Mouse (Mus musculus) liver, embryonic 13.5 days (tissue): ENCODE data around the gene Polr1c. TPM values are rescaled to one million over a fixed set of nuclear protein-coding genes. Genes with fewer than 3 reads are reported as not detected.

ENCODE experiments used
- ATAC-seq: fragments of 200-750 bp; cut with Nextera tagmentation; 2 replicates; pipeline ENCODE4 v1.8.0; 2017; ENCODE audit warnings: low read depth, mild to moderate bottlenecking, moderate number of reproducible peaks, moderate library complexity
- DNase-seq: peaks from one replicate; pipeline ENCODE4 v3.0.0; 2022
- H3K27ac ChIP-seq: fragments of 300-500 bp; sonication (generic); 2 replicates; pipeline ENCODE4 v1.5.1; 2015; ENCODE audit warnings: moderate library complexity, mild to moderate bottlenecking, inconsistent platforms
- H3K27me3 ChIP-seq: fragments of 300-500 bp; sonication (generic); 2 replicates; pipeline ENCODE4 v1.6.1; 2015; ENCODE audit warnings: mild to moderate bottlenecking, inconsistent platforms
- H3K36me3 ChIP-seq: fragments of 300-500 bp; sonication (generic); 2 replicates; pipeline ENCODE4 v1.6.1; 2015; ENCODE audit warnings: mild to moderate bottlenecking, inconsistent platforms
- H3K4me1 ChIP-seq: fragments of 300-500 bp; sonication (generic); replicated peaks from 2 replicates; pipeline ENCODE4 v1.6.1; 2015; ENCODE audit warnings: inconsistent platforms
- H3K4me2 ChIP-seq: fragments of 300-500 bp; sonication (generic); 2 replicates; pipeline ENCODE4 v1.6.1; 2015; ENCODE audit warnings: inconsistent platforms, mild to moderate bottlenecking, moderate library complexity
- H3K4me3 ChIP-seq: fragments of 300-500 bp; sonication (generic); replicated peaks from 2 replicates; pipeline ENCODE4 v1.5.1; 2015; ENCODE audit warnings: mild to moderate bottlenecking, inconsistent platforms
- H3K9ac ChIP-seq: fragments of 300-500 bp; sonication (generic); 2 replicates; pipeline ENCODE4 v1.6.1; 2015; ENCODE audit warnings: mild to moderate bottlenecking, inconsistent platforms
- H3K9me3 ChIP-seq: fragments of 300-500 bp; sonication (generic); replicated peaks from 2 replicates; pipeline ENCODE4 v1.6.1; 2016; ENCODE audit warnings: inconsistent platforms
- WGBS: fragments of 180-500 bp; shearing (Covaris S2); methylation state at CpG from one replicate; pipeline ENCODE4 v1.1.7; 2015; ENCODE audit not compliant: insufficient replicate concordance; 5-methylcytosine and 5-hydroxymethylcytosine counted together
- polyA plus RNA-seq: library from polyadenylated mRNA; unstranded; fragments of >200 nt; fragmentation: Nextera tagmentation; extraction: Ambion mirVana; gene quantifications from 2 replicates; pipeline ENCODE4 v1.2.1, GENCODE M21; 2015

Gene Polr1c
- polyA plus RNA-seq, 1 experiment from 2014 or later: 49.0 TPM

- Histone ChIP-seq H3K4me1 (0 out of 2 replicates have a peak, but pooled peaks cover 4% of the 10 kb centered on the region), H3K9me3 (no peaks in the 10 kb centered on the region), H3K27me3 (no peaks in the 10 kb centered on the region), H3K4me3 (no peak overlapping the region), H3K9ac (no peak overlapping the region), H3K36me3 (peaks cover 58% of the 10 kb centered on the region), H3K4me2 (no peak overlapping the region), H3K27ac (no peak overlapping the region)
- ATAC-seq: no peak
- 65% methylated on average over 10 of the region's 10 CpGs for WGBS
- no peak for DNase-seq
These were observed 27.7 kb upstream of the Polr1c start for GRCm38 (mm10) chr17:46275506-46275905.

GRCm38 (mm10) chr17:46275034-46275433 lies 27.2 kb upstream of the Polr1c start:
- ATAC-seq (no peak), DNase-seq (no peak)
- Histone ChIP-seq H3K4me3 (no peak overlapping the region), H3K4me2 (no peak overlapping the region), H3K9ac (no peak overlapping the region), H3K27me3 (no peaks in the 10 kb centered on the region), H3K9me3 (no peaks in the 10 kb centered on the region), H3K4me1 (0 out of 2 replicates have a peak, but pooled peaks cover 4% of the 10 kb centered on the region), H3K27ac (no peak overlapping the region), H3K36me3 (peaks cover 59% of the 10 kb centered on the region)
- WGBS: 78% methylated on average over 6 of the region's 6 CpGs

- Histone ChIP-seq H3K36me3 (peaks cover 59% of the 10 kb centered on the region), H3K27ac (no peak overlapping the region), H3K9ac (no peak overlapping the region), H3K4me1 (0 out of 2 replicates have a peak, but pooled peaks cover 4% of the 10 kb centered on the region), H3K27me3 (no peaks in the 10 kb centered on the region), H3K4me3 (no peak overlapping the region), H3K9me3 (no peaks in the 10 kb centered on the region), H3K4me2 (no peak overlapping the region)
- ATAC-seq (no peak), DNase-seq (no peak)
- 85% methylated on average over 6 of the region's 6 CpGs for WGBS
These were observed 26.6 kb upstream of the Polr1c start for GRCm38 (mm10) chr17:46274465-46274864.

GRCm38 (mm10) chr17:46273803-46274236 lies 26.0 kb upstream of the Polr1c start:
- H3K9me3 ChIP-seq: no peaks in the 10 kb centered on the region
- no peak overlapping the region for H3K4me2 ChIP-seq
- H3K27me3 ChIP-seq: no peaks in the 10 kb centered on the region
- WGBS: 85% methylated on average over 1 of the region's 1 CpGs
- H3K36me3 ChIP-seq: peaks cover 54% of the 10 kb centered on the region
- no peak overlapping the region for H3K9ac ChIP-seq
- DNase-seq (no peak), ATAC-seq (no peak)
- H3K27ac ChIP-seq: no peak overlapping the region
- H3K4me1 ChIP-seq: 0 out of 2 replicates have a peak, but pooled peaks cover 4% of the 10 kb centered on the region
- no peak overlapping the region for H3K4me3 ChIP-seq

- Histone ChIP-seq H3K4me1 (0 out of 2 replicates have a peak, but pooled peaks cover 4% of the 10 kb centered on the region), H3K27ac (no peak overlapping the region), H3K27me3 (no peaks in the 10 kb centered on the region), H3K4me3 (no peak overlapping the region), H3K9ac (no peak overlapping the region), H3K36me3 (peaks cover 49% of the 10 kb centered on the region), H3K9me3 (no peaks in the 10 kb centered on the region), H3K4me2 (no peak overlapping the region)
- WGBS: 83% methylated on average over 5 of the region's 5 CpGs
- ATAC-seq (no peak), DNase-seq (no peak)
These were observed 24.8 kb upstream of the Polr1c start for GRCm38 (mm10) chr17:46272675-46273074.

GRCm38 (mm10) chr17:46272058-46272457 lies 24.2 kb upstream of the Polr1c start:
- H3K9ac ChIP-seq: no peak overlapping the region
- H3K27ac ChIP-seq: no peak overlapping the region
- no peak overlapping the region for H3K4me2 ChIP-seq
- DNase-seq (no peak), ATAC-seq (no peak)
- 0 out of 2 replicates have a peak, but pooled peaks cover 4% of the 10 kb centered on the region for H3K4me1 ChIP-seq
- no peaks in the 10 kb centered on the region for H3K27me3 ChIP-seq
- H3K36me3 ChIP-seq: peaks cover 50% of the 10 kb centered on the region
- H3K4me3 ChIP-seq: no peak overlapping the region
- no peaks in the 10 kb centered on the region for H3K9me3 ChIP-seq
- 88% methylated on average over 2 of the region's 2 CpGs for WGBS

GRCm38 (mm10) chr17:46269771-46270534 lies 22.1 kb upstream of the Polr1c start:
- 78% methylated on average over 19 of the region's 19 CpGs for WGBS
- DNase-seq: no peak
- Histone ChIP-seq H3K9me3 (no peaks in the 10 kb centered on the region), H3K27ac (no peak overlapping the region), H3K36me3 (peaks cover 61% of the 10 kb centered on the region), H3K4me1 (peaks cover 10% of the 10 kb centered on the region; the same call in 1 of the 2 replicates), H3K4me2 (no peak overlapping the region), H3K4me3 (no peak overlapping the region), H3K27me3 (no peaks in the 10 kb centered on the region), H3K9ac (no peak overlapping the region)
- no peak for ATAC-seq

GRCm38 (mm10) chr17:46268026-46268720 lies 20.3 kb upstream of the Polr1c start:
- Histone ChIP-seq H3K9me3 (no peaks in the 10 kb centered on the region), H3K27ac (no peak overlapping the region), H3K9ac (no peak overlapping the region), H3K36me3 (peaks cover 72% of the 10 kb centered on the region), H3K4me2 (no peak overlapping the region), H3K27me3 (no peaks in the 10 kb centered on the region), H3K4me3 (no peak overlapping the region), H3K4me1 (peaks cover 10% of the 10 kb centered on the region; the same call in 1 of the 2 replicates)
- ATAC-seq: no peak
- no peak for DNase-seq
- 68% methylated on average over 10 of the region's 10 CpGs for WGBS

- H3K27ac ChIP-seq: no peak overlapping the region
- H3K9me3 ChIP-seq: no peaks in the 10 kb centered on the region
- peaks cover 75% of the 10 kb centered on the region for H3K36me3 ChIP-seq
- H3K4me2 ChIP-seq: no peak overlapping the region
- 77% methylated on average over 7 of the region's 7 CpGs for WGBS
- no peak overlapping the region for H3K9ac ChIP-seq
- no peak for ATAC-seq
- H3K4me3 ChIP-seq: no peak overlapping the region
- no peaks in the 10 kb centered on the region for H3K27me3 ChIP-seq
- DNase-seq: no peak
- H3K4me1 ChIP-seq: peaks cover 10% of the 10 kb centered on the region; the same call in 1 of the 2 replicates
These were observed 19.7 kb upstream of the Polr1c start for GRCm38 (mm10) chr17:46267511-46267910.

GRCm38 (mm10) chr17:46266986-46267385 lies 19.1 kb upstream of the Polr1c start:
- H3K4me1 ChIP-seq: peaks cover 10% of the 10 kb centered on the region; the same call in 1 of the 2 replicates
- no peak overlapping the region for H3K27ac ChIP-seq
- WGBS: 72% methylated on average over 6 of the region's 6 CpGs
- no peak overlapping the region for H3K4me2 ChIP-seq
- no peak overlapping the region for H3K9ac ChIP-seq
- H3K27me3 ChIP-seq: no peaks in the 10 kb centered on the region
- peaks cover 80% of the 10 kb centered on the region for H3K36me3 ChIP-seq
- H3K4me3 ChIP-seq: no peak overlapping the region
- no peaks in the 10 kb centered on the region for H3K9me3 ChIP-seq
- no peak for ATAC-seq
- no peak for DNase-seq

- ATAC-seq: peak; percentile 30; the same call in 1 of the 2 replicates
- H3K9me3 ChIP-seq: no peaks in the 10 kb centered on the region
- no peak overlapping the region for H3K4me3 ChIP-seq
- H3K27ac ChIP-seq: no peak overlapping the region
- no peak overlapping the region for H3K4me2 ChIP-seq
- peak; percentile 55 for DNase-seq
- no peak overlapping the region for H3K9ac ChIP-seq
- peaks cover 83% of the 10 kb centered on the region for H3K36me3 ChIP-seq
- WGBS: 33% methylated on average over 14 of the region's 14 CpGs
- no peaks in the 10 kb centered on the region for H3K27me3 ChIP-seq
- peaks cover 10% of the 10 kb centered on the region; the same call in 1 of the 2 replicates for H3K4me1 ChIP-seq
These were observed 18.2 kb upstream of the Polr1c start for GRCm38 (mm10) chr17:46265918-46266618.
